Mouse (Mus musculus): ENCODE results near the gene Setd7. TPM values are rescaled to one million over a fixed set of nuclear protein-coding genes. Genes with fewer than 3 reads are reported as not detected.

Setd7 gene
- polyA plus RNA-seq, 1 experiment from 2014 or later, result 76.5 TPM

GRCm38 (mm10) chr3:51482781-51483180 is 77.9 kb downstream of the Setd7 start:
- in situ Hi-C loops (cut with MboI; ENCODE audit: low pct_unique_long_range_greater_than_20kb), result loop anchor here (5.0 kb wide), 1 partner anchor 760 kb away; no protein-coding TSS in a partner anchor
- ChIA-PET POLR2A (interaction anchor here (1.1 to 1.4 kb wide), 2 partner anchors 80 to 759 kb away, joined by 3 read pairs; no protein-coding TSS in a partner anchor), CTCF (interaction anchor here (0.8 to 3.0 kb wide), 4 partner anchors 11 to 764 kb away, joined by 3 to 7 read pairs (median 4); no protein-coding TSS in a partner anchor)
- ATAC-seq, result no peak
- no peak for TF ChIP-seq CTCF (IDR thresholded peaks at IDR 0.05)
- no peaks in the 10 kb centered on the region for H3K27me3 ChIP-seq
- DNase-seq (ENCODE audit: low read depth, low spot score), result no peak

DNA sequence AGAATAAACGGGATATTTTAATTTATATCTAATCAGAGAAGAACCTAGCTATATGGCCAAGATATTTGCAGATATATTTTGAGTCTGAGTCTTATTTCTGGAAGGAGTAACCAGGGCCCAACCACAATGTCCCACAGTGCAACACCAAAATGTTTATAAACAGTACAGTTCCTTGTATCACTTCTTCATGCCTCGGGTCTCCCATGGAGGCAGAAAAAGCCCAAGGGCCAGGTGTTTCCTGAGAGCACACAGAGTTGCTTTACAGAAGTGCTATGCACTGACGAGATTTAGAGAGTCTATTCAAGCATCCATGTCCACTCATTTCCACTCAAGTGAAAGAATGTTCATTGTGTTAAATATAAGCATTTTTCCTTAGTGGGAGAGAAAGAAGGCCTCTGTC is 78.8 kb downstream of the Setd7 start:
- in situ Hi-C loops (cut with MboI; ENCODE audit: low pct_unique_long_range_greater_than_20kb), result loop anchor here (5.0 kb wide), 1 partner anchor 760 kb away; no protein-coding TSS in a partner anchor
- no peaks in the 10 kb centered on the region for H3K27me3 ChIP-seq
- no peak for TF ChIP-seq CTCF (IDR thresholded peaks at IDR 0.05)
- POLR2A ChIA-PET, result interaction anchor here (1.1 kb wide), 1 partner anchor 760 kb away, joined by 3 read pairs; no protein-coding TSS in a partner anchor
- ATAC-seq, result no peak
- DNase-seq (ENCODE audit: low read depth, low spot score), result no peak
- CTCF ChIA-PET, result interaction anchor here (1.3 kb wide), 1 partner anchor 167 kb away, joined by 4 read pairs; no protein-coding TSS in a partner anchor

DNA sequence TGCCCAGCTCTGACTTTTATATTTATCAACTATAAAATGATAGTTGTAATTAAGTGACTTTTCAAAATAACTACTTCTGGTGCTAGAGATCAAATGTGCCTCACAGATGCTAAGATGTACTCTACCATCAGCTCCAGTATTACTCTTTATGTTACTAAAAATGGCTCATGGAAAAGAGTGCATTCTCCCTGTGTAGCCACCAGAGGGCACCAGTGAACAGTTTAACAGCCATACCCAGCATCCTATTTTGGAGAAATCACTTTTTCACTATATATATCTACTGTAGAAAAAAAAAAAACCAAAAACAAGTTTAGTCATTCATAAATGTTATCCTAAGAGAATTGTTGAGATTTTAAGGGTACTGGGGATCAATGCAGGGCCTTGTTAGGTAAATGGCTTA is 79.6 kb downstream of the Setd7 start:
- in situ Hi-C loops (cut with MboI; ENCODE audit: low pct_unique_long_range_greater_than_20kb), result loop anchor here (5.0 kb wide), 1 partner anchor 761 kb away; no protein-coding TSS in a partner anchor
- TF ChIP-seq CTCF (IDR thresholded peaks at IDR 0.05), result no peak
- ATAC-seq, result no peak
- DNase-seq (ENCODE audit: low read depth, low spot score), result no peak
- no peaks in the 10 kb centered on the region for H3K27me3 ChIP-seq
- ChIA-PET CTCF (interaction anchor here (0.6 to 1.3 kb wide), 13 partner anchors 9 to 760 kb away, joined by 3 to 4 read pairs (median 4); no protein-coding TSS in a partner anchor), POLR2A (interaction anchor here (0.7 kb wide), 2 partner anchors 759 to 1591 kb away, joined by 3 to 4 read pairs; no protein-coding TSS in a partner anchor)

GRCm38 (mm10) chr3:51479893-51480292 is 80.8 kb downstream of the Setd7 start:
- TF ChIP-seq CTCF (IDR thresholded peaks at IDR 0.05), result no peak
- CTCF ChIA-PET, result interaction anchor here (1.0 to 1.3 kb wide), 6 partner anchors 10 to 761 kb away, joined by 3 to 4 read pairs (median 4); no protein-coding TSS in a partner anchor
- POLR2A ChIA-PET, result interaction anchor here (0.7 kb wide), 1 partner anchor 86 kb away, joined by 3 read pairs; no protein-coding TSS in a partner anchor
- DNase-seq (ENCODE audit: low read depth, low spot score) (no peak), ATAC-seq (no peak)
- H3K27me3 ChIP-seq, result no peaks in the 10 kb centered on the region
- in situ Hi-C loops (cut with MboI; ENCODE audit: low pct_unique_long_range_greater_than_20kb), result loop anchor here (5.0 kb wide), 1 partner anchor 762 kb away; no protein-coding TSS in a partner anchor

DNA sequence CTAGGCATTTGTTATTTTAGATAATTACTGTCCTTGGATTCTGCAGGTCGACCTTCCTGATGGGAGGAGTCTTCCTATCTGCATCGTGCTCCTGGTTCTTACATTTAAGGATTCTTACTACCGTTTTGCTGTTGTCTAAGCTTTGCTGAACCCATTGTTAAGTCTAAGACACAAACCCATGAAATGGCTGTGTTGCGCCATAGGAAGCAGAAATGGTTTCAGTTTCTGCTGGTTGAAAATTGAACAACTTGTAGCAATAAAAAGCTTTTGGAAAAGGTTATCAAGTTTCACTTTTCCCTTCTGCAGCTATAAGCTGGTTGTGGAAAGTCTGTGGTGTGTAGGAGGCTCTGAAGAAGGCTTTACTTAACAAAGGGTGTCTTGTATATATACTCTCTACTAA is 85.0 kb downstream of the Setd7 start:
- CTCF ChIA-PET, result interaction anchor here (0.8 to 2.1 kb wide), 3 partner anchors 11 to 30 kb away, joined by 3 to 5 read pairs (median 3); no protein-coding TSS in a partner anchor
- H3K27me3 ChIP-seq, result no peaks in the 10 kb centered on the region
- POLR2A ChIA-PET, result interaction anchor here (0.8 to 1.0 kb wide), 2 partner anchors 9 to 11 kb away, joined by 3 read pairs; no protein-coding TSS in a partner anchor
- in situ Hi-C loops (cut with MboI; ENCODE audit: low pct_unique_long_range_greater_than_20kb), result no loop called here
- ATAC-seq (no peak), DNase-seq (ENCODE audit: low read depth, low spot score) (no peak)
- TF ChIP-seq CTCF (IDR thresholded peaks at IDR 0.05), result no peak

DNA sequence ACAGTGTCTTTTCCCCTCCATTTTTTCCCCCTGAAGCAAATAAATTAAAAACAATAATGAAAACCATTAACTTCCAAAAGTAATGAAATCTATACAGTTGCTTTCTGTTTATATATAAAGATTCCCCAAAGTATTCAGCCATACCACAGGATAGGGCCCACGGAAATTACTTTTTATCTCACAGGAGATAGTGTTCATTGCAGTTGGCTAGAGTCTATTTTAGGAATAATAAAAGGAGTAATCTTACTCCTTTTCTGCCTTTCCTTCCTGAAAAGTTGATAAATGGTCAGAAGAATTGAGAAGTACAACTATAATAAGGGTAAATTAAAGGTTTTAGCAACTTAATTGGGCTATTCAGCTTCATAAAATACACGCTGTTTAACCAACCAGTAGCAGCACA is 92.1 kb downstream of the Setd7 start:
- in situ Hi-C loops (cut with MboI; ENCODE audit: low pct_unique_long_range_greater_than_20kb), result no loop called here
- no peaks in the 10 kb centered on the region for H3K27me3 ChIP-seq
- ChIA-PET POLR2A (interaction anchor here (1.4 kb wide), 1 partner anchor 16 kb away, joined by 4 read pairs; the partner anchor contains the start of gene Rab33b), CTCF (interaction anchor here (1.0 to 2.3 kb wide), 2 partner anchors 8 to 28 kb away, joined by 4 read pairs; no protein-coding TSS in a partner anchor)
- DNase-seq (ENCODE audit: low read depth, low spot score) (no peak), ATAC-seq (no peak)
- no peak for TF ChIP-seq CTCF (IDR thresholded peaks at IDR 0.05)

Other genes with a start within 250 kb of the Setd7 start
- 69.6 TPM for gene Elf2, start 220.2 kb downstream of the Setd7 start, polyA plus RNA-seq (2021)
- gene Mgarp, start 164.1 kb downstream of the Setd7 start, polyA plus RNA-seq (2021), result 0.85 TPM
- 652 TPM for gene Ndufc1, start 151.9 kb downstream of the Setd7 start, polyA plus RNA-seq (2021)
- gene Naa15, start 145.7 kb downstream of the Setd7 start, polyA plus RNA-seq (2021), result 65.0 TPM
- 20.6 TPM for gene Rab33b, start 77.0 kb downstream of the Setd7 start, polyA plus RNA-seq (2021)
- gene Mgst2, start 99.5 kb upstream of the Setd7 start, polyA plus RNA-seq (2021), result 118 TPM